Mouse (Mus musculus): ENCODE results near the gene Gm49336.

- TF ChIP-seq CTCF (conservative IDR thresholded peaks at IDR 0.05; ENCODE audit: insufficient read depth, insufficient read length, low read depth, low read length) (no peak), POLR2A (IDR thresholded peaks at IDR 0.05; ENCODE audit: low read depth, low read length) (no peak)
Observed at GRCm38 (mm10) chr14:60215000-60215399, 36.3 kb downstream of the Gm49336 start.

Data from kidney, adult 2 months (tissue).